Mouse (Mus musculus) adipocyte (in vitro differentiated cells): Measurements from ENCODE around the gene I0C0044D17Rik.

Source experiments
- DNase-seq: peaks from one replicate; pipeline ENCODE4 v3.0.0-alpha.2; 2016; ENCODE audit warnings: low spot score

Gene I0C0044D17Rik

DNA sequence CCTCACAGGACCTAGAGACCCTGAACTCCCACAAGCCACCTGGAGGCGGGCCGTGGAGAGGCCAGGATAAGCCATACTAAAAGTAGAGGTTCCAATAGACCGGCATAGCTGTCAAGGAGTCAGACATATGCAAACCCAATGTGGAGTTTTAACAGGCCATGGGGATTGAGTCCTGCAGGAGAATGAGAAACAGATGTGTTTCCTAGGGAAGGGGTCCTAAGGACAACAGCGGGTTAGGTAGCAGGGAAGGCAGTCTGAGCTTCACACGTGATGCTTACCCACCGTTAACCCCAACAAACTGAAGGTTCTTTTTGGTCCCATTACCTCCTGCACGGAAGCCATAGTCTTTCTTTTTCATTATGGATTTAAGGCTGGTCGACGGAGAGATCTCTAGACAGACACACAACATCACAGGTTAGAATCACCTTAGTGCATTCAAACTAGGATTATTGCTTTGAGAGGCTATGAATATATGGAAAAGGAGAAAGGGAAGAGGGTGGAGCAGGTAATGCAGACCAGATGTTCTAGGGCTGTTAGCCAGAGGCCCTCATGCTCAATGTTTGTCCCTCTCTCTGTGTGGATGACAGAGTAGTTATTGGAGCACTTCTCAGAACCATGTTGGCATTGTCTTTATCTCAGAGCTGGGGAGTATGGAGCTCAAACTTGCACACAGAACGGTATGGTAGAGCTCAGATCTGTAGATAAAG lies 46.8 kb downstream of the I0C0044D17Rik start:
- DNase-seq: no peak

DNA sequence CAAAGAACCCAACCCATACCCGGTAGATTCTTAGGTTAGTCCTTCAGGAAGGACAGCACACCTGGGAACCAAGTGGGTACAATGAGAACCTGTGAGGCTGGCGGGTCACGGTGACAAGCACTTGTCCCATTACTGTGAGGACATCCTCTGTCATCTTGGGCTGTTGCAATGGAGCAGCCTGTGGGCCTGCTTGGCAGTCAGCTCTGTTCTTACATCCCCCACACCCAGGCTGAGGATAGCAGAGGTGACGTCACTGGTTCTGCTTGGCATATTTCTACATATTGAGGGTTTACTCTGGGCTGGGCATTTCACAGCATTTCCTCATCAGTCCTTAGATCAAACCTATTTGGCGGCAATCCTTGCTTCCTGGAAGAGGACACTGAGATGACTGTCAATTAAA lies 49.9 kb downstream of the I0C0044D17Rik start:
- DNase-seq: no peak
